Mouse (Mus musculus) thymus, postnatal 25 days (tissue): ENCODE results near the gene Ablim1.

Source experiments
- DNase-seq: peaks from one replicate; pipeline ENCODE4 v3.0.0; 2022

Ablim1 gene

GRCm38 (mm10) chr19:57180333-57180732, 134.4 kb downstream of the Ablim1 start:
- DNase-seq = no peak

- no peak for DNase-seq
These were observed 135.4 kb downstream of the Ablim1 start for GRCm38 (mm10) chr19:57179269-57179668.

- no peak for DNase-seq
These were observed 137.4 kb downstream of the Ablim1 start for GRCm38 (mm10) chr19:57177334-57177733.

- DNase-seq = no peak
These were observed 139.6 kb downstream of the Ablim1 start for GRCm38 (mm10) chr19:57175077-57175476.

GRCm38 (mm10) chr19:57174541-57174940, 140.2 kb downstream of the Ablim1 start:
- DNase-seq = no peak

- no peak for DNase-seq
These were observed 140.7 kb downstream of the Ablim1 start for GRCm38 (mm10) chr19:57174045-57174444.

- DNase-seq = no peak
These were observed 142.4 kb downstream of the Ablim1 start for GRCm38 (mm10) chr19:57172321-57172720.

- DNase-seq = no peak
These were observed 143.8 kb downstream of the Ablim1 start for GRCm38 (mm10) chr19:57170880-57171279.

GRCm38 (mm10) chr19:57169485-57169884, 145.2 kb downstream of the Ablim1 start:
- no peak for DNase-seq

GRCm38 (mm10) chr19:57167721-57168120, 147.0 kb downstream of the Ablim1 start:
- no peak for DNase-seq

GRCm38 (mm10) chr19:57164882-57165281, 149.8 kb downstream of the Ablim1 start:
- no peak for DNase-seq

- no peak for DNase-seq
These were observed 151.4 kb downstream of the Ablim1 start for GRCm38 (mm10) chr19:57163315-57163714.

GRCm38 (mm10) chr19:57161978-57162727, 152.6 kb downstream of the Ablim1 start:
- no peak for DNase-seq

GRCm38 (mm10) chr19:57161010-57161660, 153.6 kb downstream of the Ablim1 start:
- DNase-seq = peak; percentile 54

GRCm38 (mm10) chr19:57157731-57158343, 156.9 kb downstream of the Ablim1 start:
- no peak for DNase-seq

GRCm38 (mm10) chr19:57155121-57155884, 159.4 kb downstream of the Ablim1 start:
- DNase-seq = no peak

- no peak for DNase-seq
These were observed 162.4 kb downstream of the Ablim1 start for GRCm38 (mm10) chr19:57152357-57152756.

GRCm38 (mm10) chr19:57151504-57151903, 163.2 kb downstream of the Ablim1 start:
- no peak for DNase-seq

- DNase-seq = peak; percentile 47
These were observed 164.4 kb downstream of the Ablim1 start for GRCm38 (mm10) chr19:57150275-57150674.

GRCm38 (mm10) chr19:57147746-57148145, 167.0 kb downstream of the Ablim1 start:
- DNase-seq = no peak

- no peak for DNase-seq
These were observed 167.8 kb downstream of the Ablim1 start for GRCm38 (mm10) chr19:57146936-57147335.

GRCm38 (mm10) chr19:57143646-57144045, 171.1 kb downstream of the Ablim1 start:
- no peak for DNase-seq
